Mouse (Mus musculus): Measurements from ENCODE around the gene Mkrn1.

- TF ChIP-seq POLR2A (IDR thresholded peaks at IDR 0.05; ENCODE audit: borderline replicate concordance, low read depth, low read length) (peak; percentile 27; the same call in 1 of the 2 replicates), CTCF (IDR thresholded peaks at IDR 0.05; ENCODE audit: low read depth, low read length) (no peak)
These were observed at the start of gene Mkrn1 for GRCm38 (mm10) chr6:39419851-39420721.

Measured in bone marrow macrophage, adult 2 months (primary cell).